Mouse (Mus musculus): Measurements from ENCODE around the gene Gm20388.

- TF ChIP-seq CTCF (IDR thresholded peaks at IDR 0.05; ENCODE audit: insufficient read depth, low read depth, low read length) (no peak), POLR2A (IDR thresholded peaks at IDR 0.05; ENCODE audit: insufficient read depth, low read depth, low read length) (no peak)
Observed at GRCm38 (mm10) chr8:122246257-122247211, 2335.9 kb downstream of the Gm20388 start.

Measured in olfactory bulb, adult 2 months (tissue).